8 mouse cellular contexts compared by ENCODE assay signal in genomic region chr3:144617633-144618180, GRCm38 (mm10). TPM values are rescaled to one million over a fixed set of nuclear protein-coding genes. Genes with fewer than 3 reads are reported as not detected.
A peak's percentile ranks its signal among the peaks of the same experiment; 100 is the strongest.
DNase-seq lines count a peak whose midpoint lies in the region; ATAC-seq and TF ChIP-seq lines count a peak whose summit lies in the region.

No protein-coding gene starts in this region.

- 0 out of 2 replicates have a peak, but pooled peaks have one; percentile 45 for ATAC-seq in frontal cortex, adult (ENCODE audit: low TSS enrichment)
- peak; percentile 49 for ATAC-seq in lung, postnatal 0 days
- ATAC-seq in inflammation-experienced regulatory T-cells, adult 6 months = peak; percentile 46
- no peak for ATAC-seq in stomach, embryonic 15.5 days (ENCODE audit: insufficient read depth, low FRiP score, low read depth)
- no peak for ATAC-seq in midbrain, embryonic 13.5 days

- no peak for TF ChIP-seq POLR2A in lung, adult 2 months (IDR thresholded peaks at IDR 0.05; ENCODE audit: borderline replicate concordance, extremely low read depth, low read depth, low read length)

- 62% methylated on average over 10 of the region's 10 CpGs for WGBS in lung, postnatal 0 days
- 45% methylated on average over 10 of the region's 10 CpGs for WGBS in lung, adult 2 months
- 72% methylated on average over 10 of the region's 10 CpGs for WGBS in stomach, embryonic 15.5 days
- 89% methylated on average over 10 of the region's 10 CpGs for WGBS in midbrain, embryonic 13.5 days

- H3K27ac ChIP-seq in lung, postnatal 0 days (ENCODE audit: low read length) = no peak overlapping the region
- H3K27ac ChIP-seq in stomach, embryonic 15.5 days = peak overlapping the region; percentile 50
- H3K27ac ChIP-seq in midbrain, embryonic 13.5 days = no peak overlapping the region

- no peak for TF ChIP-seq CTCF in lung, postnatal 0 days (IDR thresholded peaks at IDR 0.05)
- no peak for TF ChIP-seq CTCF in lung, adult 2 months (IDR thresholded peaks at IDR 0.05; ENCODE audit: insufficient read depth, low read length)

- H3K4me2 ChIP-seq in lung, postnatal 0 days (replicated peaks; ENCODE audit: low read depth, low read length) = no peak overlapping the region
- 0 out of 2 replicates have a peak overlapping the region, but pooled peaks have one; percentile 20 for H3K4me2 ChIP-seq in stomach, embryonic 15.5 days
- no peak overlapping the region for H3K4me2 ChIP-seq in midbrain, embryonic 13.5 days (replicated peaks)

- no peaks in the 10 kb centered on the region for H3K4me1 ChIP-seq in lung, postnatal 0 days (ENCODE audit: insufficient read depth, low read depth, low read length)
- peaks cover 3% of the 10 kb centered on the region; the same call in 1 of the 2 replicates for H3K4me1 ChIP-seq in lung, adult 2 months (ENCODE audit: control insufficient read depth, insufficient read depth, low read length)
- 0 out of 2 replicates have a peak, but pooled peaks cover 3% of the 10 kb centered on the region for H3K4me1 ChIP-seq in stomach, embryonic 15.5 days
- H3K4me1 ChIP-seq in midbrain, embryonic 13.5 days (replicated peaks) = peaks cover 6% of the 10 kb centered on the region

- H3K9ac ChIP-seq in lung, postnatal 0 days (replicated peaks; ENCODE audit: low read depth) = no peak overlapping the region
- H3K9ac ChIP-seq in stomach, embryonic 15.5 days = no peak overlapping the region
- H3K9ac ChIP-seq in midbrain, embryonic 13.5 days (replicated peaks) = no peak overlapping the region

- no peaks in the 10 kb centered on the region for H3K27me3 ChIP-seq in lung, postnatal 0 days (replicated peaks; ENCODE audit: insufficient read depth, low read length)
- H3K27me3 ChIP-seq in stomach, embryonic 15.5 days (replicated peaks) = no peaks in the 10 kb centered on the region
- H3K27me3 ChIP-seq in midbrain, embryonic 13.5 days = no peaks in the 10 kb centered on the region

- TF ChIP-seq EP300 in lung, postnatal 0 days (IDR thresholded peaks at IDR 0.05) = no peak

- H3K9me3 ChIP-seq in lung, postnatal 0 days (ENCODE audit: low read length) = no peaks in the 10 kb centered on the region
- H3K9me3 ChIP-seq in stomach, embryonic 15.5 days = no peaks in the 10 kb centered on the region
- H3K9me3 ChIP-seq in midbrain, embryonic 13.5 days = no peaks in the 10 kb centered on the region; the same call in 1 of the 2 replicates

- no peak overlapping the region for H3K4me3 ChIP-seq in lung, postnatal 0 days (ENCODE audit: low read depth, low read length)
- H3K4me3 ChIP-seq in lung, adult 2 months (replicated peaks; ENCODE audit: extremely low read depth, low read depth, low read length) = no peak overlapping the region
- H3K4me3 ChIP-seq in stomach, embryonic 15.5 days (replicated peaks) = no peak overlapping the region
- H3K4me3 ChIP-seq in midbrain, embryonic 13.5 days (replicated peaks) = no peak overlapping the region

- no peak for DNase-seq in frontal cortex, postnatal 14 days (ENCODE audit: low spot score in 2 of 2)
- DNase-seq in lung, postnatal 0 days (ENCODE audit: low spot score) = peak; percentile 36
- no peak for DNase-seq in lung, adult 2 months
- DNase-seq in cerebellum, postnatal 4 days (ENCODE audit: low spot score in 2 of 2) = no peak

- H3K36me3 ChIP-seq in lung, postnatal 0 days (ENCODE audit: insufficient read depth, low read length) = no peaks in the 10 kb centered on the region
- no peaks in the 10 kb centered on the region for H3K36me3 ChIP-seq in stomach, embryonic 15.5 days
- no peaks in the 10 kb centered on the region for H3K36me3 ChIP-seq in midbrain, embryonic 13.5 days

RNA-seq across cellular contexts. Expression of gene Selenof, which starts 47.6 kb away (rescaled TPM):
- 837 and 926 TPM in 2 replicates for polyA plus RNA-seq in lung, postnatal 0 days (2015; fragmentation: Nextera tagmentation; extraction: Ambion mirVana)
- polyA plus RNA-seq in lung, adult 2 months (2012; rRNA removed) = 228 and 245 TPM in 2 replicates
- 100 to 1,000 TPM; 310 to 362 (median 335) TPM for polyA plus RNA-seq in inflammation-experienced regulatory T-cells, adult 6 months (2017; shearing (Covaris generic))
- polyA plus RNA-seq in stomach, embryonic 15.5 days (2015; fragmentation: Nextera tagmentation; extraction: Ambion mirVana) = 640 and 675 TPM in 2 replicates
- polyA plus RNA-seq in midbrain, embryonic 13.5 days (2015; fragmentation: Nextera tagmentation; extraction: Ambion mirVana) = 518 and 526 TPM in 2 replicates

RNA-seq across cellular contexts. Expression of gene Hs2st1, which starts 47.7 kb away (rescaled TPM):
- 25.1 and 29.3 TPM in 2 replicates for polyA plus RNA-seq in lung, postnatal 0 days (2015; fragmentation: Nextera tagmentation; extraction: Ambion mirVana)
- 26.2 and 28.4 TPM in 2 replicates for polyA plus RNA-seq in lung, adult 2 months (2012; rRNA removed)
- polyA plus RNA-seq in inflammation-experienced regulatory T-cells, adult 6 months (2017; shearing (Covaris generic)) = 1 to 10 TPM; 1.8 to 3.7 (median 3.5) TPM
- polyA plus RNA-seq in stomach, embryonic 15.5 days (2015; fragmentation: Nextera tagmentation; extraction: Ambion mirVana) = 12.8 and 13.9 TPM in 2 replicates
- polyA plus RNA-seq in midbrain, embryonic 13.5 days (2015; fragmentation: Nextera tagmentation; extraction: Ambion mirVana) = 13.9 and 17.4 TPM in 2 replicates

Comparison
In these comparisons a context has a peak if more than half of its experiments do, and no peak if none do; other contexts are left out.
1. ATAC-seq: peak in frontal cortex, adult (single experiment), lung, postnatal 0 days (single experiment) and inflammation-experienced regulatory T-cells, adult 6 months (single experiment); none in stomach, embryonic 15.5 days (single experiment) and midbrain, embryonic 13.5 days (single experiment).